Mouse (Mus musculus) kidney, adult 11 months (tissue): ENCODE measurements at regions not wholly inside any gene's neighbourhood (a gene's known extent, or its start where the extent isn't known, plus 50 kb on each side); places are given as distances from the start of the nearest gene placed in this dataset.

Experiments used
- DNase-seq: peaks from one replicate; pipeline ENCODE4 v3.0.0; 2022

GRCm38 (mm10) chr14:72091579-72091978 lies 400.1 kb downstream of the Gm9195 start:
- DNase-seq, result no peak

DNA sequence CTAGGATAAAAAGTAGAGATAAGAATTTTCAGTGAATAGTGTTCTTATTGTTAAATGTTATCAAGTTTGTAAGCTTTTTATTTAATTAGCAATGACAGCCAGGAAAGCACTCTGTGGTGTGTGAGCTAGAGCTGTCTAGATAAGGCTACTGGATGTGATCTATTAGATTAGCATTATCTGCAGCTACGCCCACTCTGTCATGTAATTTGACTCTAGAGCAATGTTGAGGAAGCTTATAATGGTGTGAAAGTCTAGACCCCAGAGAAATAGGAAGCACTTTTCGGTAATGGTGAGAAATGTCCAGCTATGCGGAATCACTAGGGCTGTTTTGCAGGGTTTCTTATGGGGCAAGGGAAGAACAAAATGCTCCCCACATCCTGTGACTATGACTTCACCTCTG lies 410.2 kb downstream of the Gm9195 start:
- DNase-seq, result no peak

DNA sequence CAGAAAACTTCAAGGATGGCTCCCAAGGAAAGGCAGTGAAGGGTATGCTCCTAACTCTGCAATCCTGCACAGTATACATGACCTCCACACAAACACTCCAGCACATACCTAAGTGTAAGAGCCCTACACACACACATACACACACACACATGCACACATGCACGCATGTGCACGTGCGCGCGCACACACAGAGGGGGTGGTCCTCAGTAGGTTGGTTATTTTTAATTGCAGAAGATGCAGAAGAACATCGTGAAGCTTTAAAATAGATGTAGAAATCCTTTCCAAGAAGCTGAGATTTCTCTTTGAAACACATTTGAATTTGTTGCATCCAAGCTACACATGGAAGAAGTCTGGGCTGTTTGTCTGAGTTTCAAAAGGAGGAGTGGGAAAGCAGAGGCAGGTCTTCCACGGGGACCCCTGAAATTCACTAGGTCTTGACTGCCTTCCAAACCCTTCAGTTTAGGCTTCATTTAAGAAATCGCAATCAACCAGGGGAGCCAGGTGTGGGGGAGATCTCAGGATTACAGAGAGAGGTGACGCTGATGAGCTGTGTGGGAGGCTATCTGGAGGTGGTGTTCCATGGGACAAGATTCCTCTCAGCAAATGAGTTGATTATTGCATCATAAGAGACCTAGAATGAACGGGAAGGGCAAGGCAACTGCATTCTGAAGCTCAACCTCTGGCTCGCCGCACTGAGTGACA lies 427.4 kb downstream of the Gm9195 start:
- no peak for DNase-seq

DNA sequence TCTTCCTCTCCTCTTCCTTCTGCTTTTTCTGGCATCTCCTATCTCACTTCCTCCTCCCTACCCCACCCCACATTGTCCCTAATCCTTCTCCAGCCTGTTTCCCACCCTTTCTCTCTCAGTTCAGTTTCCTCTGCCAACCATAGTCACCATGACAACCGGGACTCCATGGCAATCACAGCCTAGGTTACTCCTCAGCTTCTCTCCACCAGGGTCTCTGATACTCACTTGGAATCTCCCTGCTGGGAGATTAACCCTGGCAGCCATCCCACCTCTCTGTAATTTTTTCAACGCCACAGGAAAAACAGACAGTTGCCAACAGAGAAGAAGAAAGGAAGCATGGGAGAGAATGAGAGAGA lies 448.8 kb downstream of the Gm9195 start:
- no peak for DNase-seq

DNA sequence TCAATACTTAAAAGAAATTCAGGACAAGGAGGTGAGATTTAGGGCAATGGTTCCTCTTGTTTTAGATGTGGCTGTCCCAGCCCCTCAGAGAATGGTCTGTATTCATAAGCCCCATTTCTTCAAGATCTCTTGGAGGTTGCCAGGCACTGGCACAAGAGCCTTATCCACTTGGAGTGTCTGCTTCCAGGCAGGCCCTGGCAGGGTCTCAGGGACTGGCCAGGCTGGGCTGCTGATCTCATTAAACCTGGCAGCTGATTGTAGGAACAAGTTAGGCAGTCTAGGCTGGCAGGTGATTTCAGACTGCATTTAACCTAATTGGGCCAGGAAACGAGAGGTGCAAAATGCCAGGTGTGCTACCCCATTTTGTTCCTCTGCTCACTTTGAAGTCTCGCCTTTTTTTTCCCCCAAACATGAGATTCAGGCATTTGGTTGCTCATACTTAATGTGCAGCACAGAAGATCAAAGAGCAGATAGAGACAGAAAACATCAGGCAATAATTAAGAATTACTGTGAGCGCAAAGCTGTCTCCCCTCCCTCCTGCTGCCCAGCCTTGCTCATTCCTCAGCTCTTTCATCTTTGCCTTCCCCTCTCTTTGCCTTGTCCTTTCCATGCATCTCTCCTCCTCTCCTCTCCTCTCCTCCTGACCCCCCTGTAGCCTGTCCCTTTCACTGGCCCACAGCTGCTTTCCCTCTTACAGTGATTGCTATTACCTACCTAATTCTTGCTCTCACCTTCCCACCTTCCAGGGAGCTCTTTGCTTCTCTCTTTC lies 449.3 kb downstream of the Gm9195 start:
- no peak for DNase-seq

- no peak for DNase-seq
Observed at GRCm38 (mm10) chr14:72030396-72030795, 461.2 kb downstream of the Gm9195 start.

GRCm38 (mm10) chr14:72027362-72028020 lies 464.1 kb downstream of the Gm9195 start:
- no peak for DNase-seq

GRCm38 (mm10) chr14:72004371-72004770 lies 487.3 kb downstream of the Gm9195 start:
- DNase-seq, result no peak

- DNase-seq, result no peak
Observed at GRCm38 (mm10) chr14:72002205-72003138, 489.2 kb downstream of the Gm9195 start.

DNA sequence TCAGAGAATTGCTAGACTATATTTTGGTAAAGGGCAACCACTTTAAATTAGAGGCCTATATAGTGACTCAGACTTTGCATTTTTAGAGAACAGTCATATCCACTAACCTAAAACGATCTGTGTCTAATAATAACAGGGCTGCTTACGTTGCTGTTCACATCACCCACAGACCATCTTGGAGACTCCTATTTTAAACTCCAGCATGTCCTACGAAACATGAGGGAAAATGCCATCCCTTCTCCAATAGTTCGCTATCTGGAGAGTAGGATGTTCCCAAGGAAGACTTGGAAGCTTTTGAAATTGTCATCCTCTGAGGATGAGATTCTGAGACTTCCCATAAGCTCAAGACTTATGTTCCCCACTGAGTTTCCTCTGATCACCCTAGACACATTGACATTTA lies 518.6 kb downstream of the Gm9195 start:
- no peak for DNase-seq

DNA sequence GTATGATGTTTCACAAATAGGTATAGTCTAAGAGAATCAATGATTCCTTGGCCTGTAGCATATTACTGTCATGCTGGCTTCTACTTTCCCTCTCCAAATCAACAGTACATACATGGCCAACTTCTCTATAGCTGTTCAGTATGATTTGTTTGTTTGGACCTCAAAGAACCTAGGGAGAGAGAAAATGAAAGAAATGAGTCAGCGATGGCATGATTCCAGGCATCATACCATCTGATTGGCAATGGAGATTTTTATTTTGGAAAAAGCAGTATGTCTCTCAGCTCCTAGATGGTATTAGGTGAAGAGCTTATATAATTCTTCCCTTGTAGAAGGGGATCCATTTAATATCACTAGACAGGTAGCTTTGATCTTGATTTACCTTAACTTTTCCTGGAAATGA lies 519.1 kb downstream of the Gm9195 start:
- DNase-seq, result no peak

GRCm38 (mm10) chr14:71967646-71968045 lies 524.0 kb downstream of the Gm9195 start:
- DNase-seq, result no peak

- no peak for DNase-seq
Observed at GRCm38 (mm10) chr14:71963389-71964169, 528.1 kb downstream of the Gm9195 start.

DNA sequence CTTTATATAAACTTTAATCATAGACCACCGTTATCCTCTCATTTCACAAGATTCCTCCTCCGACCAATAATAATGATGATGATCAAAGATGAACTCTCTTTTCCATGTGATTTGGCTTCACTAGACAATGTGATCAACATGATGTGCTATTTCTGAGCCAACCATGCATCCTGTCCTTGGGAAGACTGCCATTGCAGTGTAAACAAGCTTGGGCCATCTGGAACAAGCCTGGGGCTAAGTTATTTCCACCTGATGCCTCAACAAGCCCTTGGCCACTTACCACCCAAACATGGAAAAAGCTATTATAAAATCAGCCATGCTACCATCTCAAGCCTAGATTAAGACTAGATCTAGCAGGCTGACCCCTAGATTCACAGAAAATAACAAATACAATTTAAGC lies 542.9 kb downstream of the Gm9195 start:
- DNase-seq, result no peak

DNA sequence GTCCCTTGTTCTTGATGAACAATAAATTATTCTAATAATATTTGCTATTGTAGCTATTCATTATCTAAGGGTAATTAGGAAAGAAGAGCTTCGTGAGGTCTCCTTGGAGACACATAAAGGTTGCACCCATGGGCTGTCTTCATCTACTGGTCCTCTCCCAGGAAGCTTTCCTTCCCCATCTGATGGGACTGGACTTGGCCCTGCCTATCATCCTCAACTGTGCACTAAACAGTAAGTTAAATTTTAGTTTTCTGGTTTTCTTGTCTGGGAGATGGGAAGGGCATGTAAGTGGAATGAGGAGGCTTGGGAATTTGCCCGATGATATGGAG lies 554.5 kb downstream of the Gm9195 start:
- no peak for DNase-seq

- DNase-seq, result no peak
Observed at GRCm38 (mm10) chr14:71936373-71937156, 555.1 kb downstream of the Gm9195 start.

DNA sequence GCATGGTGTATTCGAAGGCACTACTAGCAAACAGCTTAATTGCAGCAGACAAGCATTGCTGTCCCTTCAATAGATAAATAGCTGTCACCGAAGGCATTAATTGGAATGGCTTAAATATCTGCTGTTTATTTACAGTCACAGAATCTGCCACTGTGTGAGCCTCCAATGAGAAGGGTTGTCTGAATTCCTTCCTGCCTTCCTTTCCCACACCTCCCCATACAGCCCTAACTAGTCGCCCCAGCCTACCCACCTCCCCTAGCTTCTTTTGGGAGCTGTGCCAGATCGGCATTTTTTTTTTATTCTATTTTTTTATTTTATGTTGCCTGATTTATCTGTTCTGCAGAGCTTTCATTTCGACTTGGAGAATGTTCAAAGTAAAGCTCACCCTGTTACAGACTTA lies 575.7 kb downstream of the Gm9195 start:
- no peak for DNase-seq

GRCm38 (mm10) chr14:71910936-71911335 lies 580.7 kb downstream of the Gm9195 start:
- DNase-seq, result no peak

DNA sequence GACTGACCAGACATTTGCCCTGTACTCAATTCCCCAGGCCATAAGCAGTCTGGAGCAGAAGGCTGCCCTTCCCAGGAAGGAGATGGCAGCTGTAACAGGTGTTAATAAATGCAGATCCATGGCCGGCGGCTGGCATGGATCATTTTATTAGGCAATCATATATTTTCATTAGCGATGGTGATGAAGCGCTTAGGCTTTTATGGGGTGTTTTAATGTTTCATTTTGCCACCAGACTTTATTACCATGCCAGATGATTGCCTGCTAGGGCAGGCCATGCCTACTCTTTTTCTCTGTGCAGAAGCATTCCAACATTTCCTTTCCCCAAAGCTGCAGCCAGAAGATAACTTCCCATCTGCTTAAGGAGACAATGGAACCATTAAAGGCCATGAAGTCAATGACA lies 596.2 kb downstream of the Gm9195 start:
- no peak for DNase-seq

GRCm38 (mm10) chr14:71894811-71895210 lies 596.8 kb downstream of the Gm9195 start:
- DNase-seq, result no peak

- no peak for DNase-seq
Observed at GRCm38 (mm10) chr14:71893361-71893760, 598.3 kb downstream of the Gm9195 start.
